Mouse (Mus musculus) heart, postnatal 0 days (tissue): ENCODE results near the gene Gm12830. TPM values are rescaled to one million over a fixed set of nuclear protein-coding genes. Genes with fewer than 3 reads are reported as not detected.

Experiments
- ATAC-seq: fragments of 200-750 bp; cut with Nextera tagmentation; 2 replicates; pipeline ENCODE4 v1.8.0; 2017; ENCODE audit warnings: low read depth, moderate number of reproducible peaks, moderate library complexity; ENCODE audit not compliant: insufficient read depth
- DNase-seq: peaks from one replicate; pipeline ENCODE4 v3.0.0-alpha.2; 2016; ENCODE audit warnings: low spot score
- H3K27ac ChIP-seq: fragments of 300-500 bp; sonication (generic); 2 replicates; pipeline ENCODE4 v1.5.1; 2014; ENCODE audit warnings: low read depth, mild to moderate bottlenecking
- H3K27me3 ChIP-seq: fragments of 300-500 bp; sonication (generic); 2 replicates; pipeline ENCODE4 v1.6.1; 2014; ENCODE audit warnings: low read length, mixed read lengths; ENCODE audit not compliant: control insufficient read depth, insufficient read depth
- H3K36me3 ChIP-seq: fragments of 300-500 bp; sonication (generic); replicated peaks from 2 replicates; pipeline ENCODE4 v1.6.1; 2014; ENCODE audit warnings: low read length, mixed read lengths; ENCODE audit not compliant: control insufficient read depth, insufficient read depth
- H3K4me1 ChIP-seq: fragments of 300-500 bp; sonication (generic); 2 replicates; pipeline ENCODE4 v1.6.1; 2014; ENCODE audit warnings: antibody characterized with exemption; ENCODE audit not compliant: control insufficient read depth, insufficient read depth
- H3K4me2 ChIP-seq: fragments of 300-500 bp; sonication (generic); 2 replicates; pipeline ENCODE4 v1.6.1; 2014; ENCODE audit warnings: low read depth, mild to moderate bottlenecking, low read length, moderate library complexity
- H3K4me3 ChIP-seq: fragments of 300-500 bp; sonication (generic); 2 replicates; pipeline ENCODE4 v1.5.1; 2014; ENCODE audit warnings: low read depth, low read length
- H3K9ac ChIP-seq: fragments of 300-500 bp; sonication (generic); replicated peaks from 2 replicates; pipeline ENCODE4 v1.6.1; 2014; ENCODE audit warnings: low read depth, low read length, mixed read lengths
- H3K9me3 ChIP-seq: fragments of 300-500 bp; sonication (generic); replicated peaks from 2 replicates; pipeline ENCODE4 v1.6.1; 2016; ENCODE audit warnings: low read length; ENCODE audit not compliant: control insufficient read depth
- CTCF ChIP-seq: IDR thresholded peaks from 2 replicates; pipeline ENCODE4 v1.5.1; 2016; ENCODE audit warnings: antibody characterized with exemption, control low read depth, low read depth
- EP300 ChIP-seq: IDR thresholded peaks from 2 replicates; pipeline ENCODE4 v1.6.1; 2016; ENCODE audit warnings: antibody characterized with exemption, low read depth
- WGBS: fragments of 180-500 bp; shearing (Covaris S2); extraction: QIAGEN DNeasy Blood & Tissue Kit; methylation state at CpG from one replicate; pipeline ENCODE4 v1.1.7; 2014; 5-methylcytosine and 5-hydroxymethylcytosine counted together
- polyA plus RNA-seq: library from polyadenylated mRNA; unstranded; fragments of >200 nt; fragmentation: Nextera tagmentation; extraction: Ambion mirVana; gene quantifications from 2 replicates; pipeline ENCODE4 v1.2.1, GENCODE M21; 2015
- total RNA-seq: library from RNA; depleted of rRNA; stranded (reverse); fragments of >200 nt; gene quantifications from 2 replicates; pipeline ENCODE4 v1.2.3, GENCODE M21; 2014; ENCODE audit warnings: low replicate concordance

Gm12830 gene
- total and polyA plus RNA-seq, 2 experiments from 2014 or later: not detected

DNA sequence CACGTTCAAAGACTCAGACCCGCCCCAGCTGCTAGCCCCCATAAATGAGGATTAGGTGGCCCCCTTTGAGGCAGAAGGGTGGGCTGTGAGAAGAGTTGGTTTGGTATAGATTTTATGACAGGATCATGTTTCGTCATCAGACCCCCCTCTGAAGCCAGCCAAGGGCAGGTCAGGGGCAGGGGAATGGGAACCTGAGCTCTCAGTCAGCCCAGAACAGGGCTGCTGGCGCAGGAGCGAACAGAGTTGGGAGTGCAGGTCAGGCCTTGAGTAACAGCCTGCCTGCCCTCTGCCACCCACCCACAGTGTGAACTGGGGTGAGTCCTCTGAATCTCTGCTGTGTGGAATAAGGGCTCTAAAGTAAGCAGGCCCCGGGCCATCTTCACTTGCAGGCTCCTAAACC lies 25.2 kb downstream of the Gm12830 start:
- no peak overlapping the region for H3K27ac ChIP-seq
- WGBS: 74% methylated on average over 6 of the region's 6 CpGs
- DNase-seq (no peak), ATAC-seq (no peak)
- H3K9me3 ChIP-seq: 0 out of 2 replicates have a peak, but pooled peaks cover 5% of the 10 kb centered on the region
- H3K27me3 ChIP-seq: peaks cover 42% of the 10 kb centered on the region
- H3K36me3 ChIP-seq: no peaks in the 10 kb centered on the region
- no peak overlapping the region for H3K4me3 ChIP-seq
- TF ChIP-seq CTCF: no peak
- no peak for TF ChIP-seq EP300
- no peak overlapping the region for H3K4me2 ChIP-seq
- H3K4me1 ChIP-seq: no peaks in the 10 kb centered on the region; the same call in 1 of the 2 replicates
- H3K9ac ChIP-seq: no peak overlapping the region

DNA sequence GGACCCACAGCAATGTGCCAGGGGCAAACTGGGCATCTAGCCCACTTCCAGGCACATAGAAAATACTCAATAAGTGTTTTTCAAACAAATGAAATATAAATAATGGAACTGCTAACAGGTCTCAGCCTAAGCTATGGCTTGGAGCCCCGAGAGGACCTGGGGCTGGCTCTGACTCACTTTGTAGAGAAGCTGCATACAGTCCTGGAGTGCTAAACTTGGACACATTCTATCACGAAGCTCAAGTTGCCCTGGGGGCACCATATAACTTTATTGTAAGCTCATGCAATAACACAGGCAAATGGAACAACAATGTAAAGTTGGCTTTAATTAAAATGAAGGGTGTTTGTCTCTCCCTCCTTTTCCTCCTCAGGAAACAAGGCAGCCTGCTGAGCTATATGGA lies 32.4 kb downstream of the Gm12830 start:
- 48% methylated on average over 2 of the region's 2 CpGs for WGBS
- Histone ChIP-seq H3K4me3 (no peak overlapping the region), H3K4me2 (no peak overlapping the region), H3K9ac (no peak overlapping the region), H3K36me3 (no peaks in the 10 kb centered on the region), H3K27ac (no peak overlapping the region), H3K27me3 (no peaks in the 10 kb centered on the region), H3K9me3 (no peaks in the 10 kb centered on the region), H3K4me1 (no peaks in the 10 kb centered on the region)
- TF ChIP-seq CTCF (no peak), EP300 (no peak)
- no peak for ATAC-seq
- DNase-seq: no peak

DNA sequence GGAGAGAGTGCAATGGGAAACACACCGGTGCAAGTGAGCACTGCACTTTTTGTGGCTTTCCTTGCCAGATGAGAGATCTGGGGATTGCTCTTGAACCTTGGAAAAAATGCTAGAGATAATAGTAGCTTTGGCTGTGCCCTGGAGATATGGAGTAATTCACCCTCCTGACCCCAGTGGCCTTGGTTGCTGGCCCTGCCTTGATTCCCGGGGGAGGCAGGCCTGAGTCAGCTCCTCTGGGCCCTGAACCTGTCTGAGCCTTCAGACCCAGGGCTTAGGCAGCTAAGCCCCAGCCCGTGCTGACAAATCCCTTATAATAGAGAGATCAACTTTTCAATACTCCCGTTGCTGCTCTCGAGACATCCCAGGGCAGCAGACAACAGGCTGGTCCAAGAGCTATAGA lies 36.9 kb downstream of the Gm12830 start:
- Histone ChIP-seq H3K4me2 (no peak overlapping the region), H3K27ac (no peak overlapping the region), H3K9me3 (no peaks in the 10 kb centered on the region), H3K4me1 (no peaks in the 10 kb centered on the region), H3K4me3 (no peak overlapping the region), H3K27me3 (no peaks in the 10 kb centered on the region), H3K36me3 (no peaks in the 10 kb centered on the region), H3K9ac (no peak overlapping the region)
- 43% methylated on average over 5 of the region's 5 CpGs for WGBS
- no peak for TF ChIP-seq CTCF
- no peak for TF ChIP-seq EP300
- no peak for ATAC-seq
- no peak for DNase-seq

DNA sequence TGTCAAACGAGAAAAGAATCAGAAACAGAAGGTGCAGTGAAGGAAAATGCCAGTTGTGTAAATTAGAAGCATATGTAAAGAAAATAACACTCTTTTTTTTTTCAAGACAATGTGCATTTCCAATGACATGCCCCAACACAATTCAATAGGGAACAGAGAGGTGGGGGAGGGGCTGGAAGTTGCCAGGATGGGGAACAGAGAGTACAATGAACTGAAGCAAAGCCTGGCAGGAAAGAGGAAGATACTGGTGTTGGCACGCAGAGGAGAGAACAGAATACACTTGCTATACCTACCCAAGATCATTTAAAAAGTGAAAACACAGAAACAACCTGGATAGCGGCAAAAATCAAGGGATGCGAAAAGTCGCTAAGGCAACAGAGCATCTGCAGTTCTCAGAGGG lies 41.6 kb downstream of the Gm12830 start:
- WGBS: 71% methylated on average over 5 of the region's 5 CpGs
- Histone ChIP-seq H3K27me3 (no peaks in the 10 kb centered on the region), H3K9me3 (no peaks in the 10 kb centered on the region), H3K4me1 (no peaks in the 10 kb centered on the region), H3K36me3 (no peaks in the 10 kb centered on the region), H3K27ac (no peak overlapping the region), H3K4me3 (no peak overlapping the region), H3K9ac (no peak overlapping the region), H3K4me2 (no peak overlapping the region)
- DNase-seq (no peak), ATAC-seq (no peak)
- no peak for TF ChIP-seq EP300
- no peak for TF ChIP-seq CTCF

DNA sequence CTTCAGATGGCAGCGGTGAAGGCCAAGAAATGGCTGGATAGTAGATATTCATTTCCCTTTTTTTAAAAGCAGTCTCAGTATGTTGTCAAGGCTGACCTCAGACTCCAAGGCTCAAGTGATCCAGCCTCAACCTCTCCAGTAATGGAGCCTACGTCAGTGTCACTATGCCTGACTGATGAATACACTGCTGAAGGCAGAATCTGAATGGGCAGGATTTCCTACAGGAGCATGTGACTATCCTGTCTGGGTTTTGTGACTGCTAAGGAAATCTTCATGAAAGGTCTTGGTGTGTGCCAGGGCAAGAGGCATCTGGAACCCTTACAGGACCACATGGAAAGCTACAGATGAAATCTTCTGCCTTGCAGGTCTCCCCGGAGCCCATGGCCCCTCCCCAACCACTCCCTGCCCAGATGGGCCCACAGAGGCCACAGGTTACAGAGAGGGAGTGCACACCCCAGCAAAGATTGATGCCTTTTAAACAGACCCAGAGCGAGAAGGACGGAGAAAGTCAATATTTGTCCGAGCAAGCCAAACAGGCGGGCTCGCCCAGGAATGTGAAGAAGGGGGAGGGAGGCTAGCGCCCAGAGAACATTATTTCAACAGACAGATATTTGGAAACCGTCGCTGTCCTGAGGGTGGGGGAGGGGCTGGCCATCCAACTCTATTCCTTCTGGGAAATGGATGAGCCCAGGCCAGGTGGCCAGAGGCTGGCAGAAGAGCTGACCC lies 48.4 kb downstream of the Gm12830 start:
- WGBS: 45% methylated on average over 11 of the region's 11 CpGs
- DNase-seq (no peak), ATAC-seq (no peak)
- H3K9ac ChIP-seq: no peak overlapping the region
- no peak overlapping the region for H3K27ac ChIP-seq
- H3K27me3 ChIP-seq: no peaks in the 10 kb centered on the region
- no peaks in the 10 kb centered on the region for H3K36me3 ChIP-seq
- no peak overlapping the region for H3K4me2 ChIP-seq
- H3K4me3 ChIP-seq: no peak overlapping the region
- no peaks in the 10 kb centered on the region for H3K4me1 ChIP-seq
- no peaks in the 10 kb centered on the region for H3K9me3 ChIP-seq
- TF ChIP-seq EP300: no peak
- TF ChIP-seq CTCF: no peak

DNA sequence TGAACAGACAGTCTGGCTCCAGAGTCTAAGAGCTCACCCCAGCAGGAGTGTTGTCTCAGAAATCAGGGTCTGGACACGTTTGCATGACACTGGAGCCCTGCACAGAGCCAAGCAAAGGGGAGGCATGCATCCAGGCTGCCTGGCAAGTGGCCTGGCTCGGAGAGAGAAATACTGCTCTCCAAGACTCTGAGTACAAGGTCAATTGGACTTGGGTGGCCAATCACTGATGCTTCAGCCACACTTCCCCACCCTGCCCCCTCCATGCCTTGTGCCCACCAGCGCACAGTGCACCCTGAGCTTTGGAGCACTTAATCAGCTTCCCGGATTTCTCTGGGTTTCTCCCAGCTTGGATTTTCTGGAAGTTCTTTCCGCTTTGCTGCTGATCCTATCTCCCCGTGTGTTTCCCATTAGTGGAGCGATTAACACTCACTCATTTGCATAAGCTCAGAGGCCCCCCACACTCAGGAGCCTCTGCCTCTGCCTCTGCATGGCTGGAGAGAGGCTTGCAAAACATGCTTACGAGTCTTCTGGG lies 55.0 kb downstream of the Gm12830 start:
- Histone ChIP-seq H3K27me3 (no peaks in the 10 kb centered on the region), H3K4me1 (no peaks in the 10 kb centered on the region), H3K27ac (no peak overlapping the region), H3K4me2 (no peak overlapping the region), H3K36me3 (no peaks in the 10 kb centered on the region), H3K9me3 (no peaks in the 10 kb centered on the region), H3K4me3 (no peak overlapping the region), H3K9ac (no peak overlapping the region)
- ATAC-seq (no peak), DNase-seq (no peak)
- TF ChIP-seq CTCF (no peak), EP300 (no peak)
- WGBS: 22% methylated on average over 8 of the region's 8 CpGs
